Mouse (Mus musculus) MN1 (cell line): ENCODE measurements around the gene Pamr1.

Source experiments
- DNase-seq: peaks from one replicate; pipeline ENCODE4 v3.0.0-alpha.2; 2016; ENCODE audit warnings: low spot score

The Pamr1 gene

GRCm38 (mm10) chr2:102598911-102599721 lies 49.3 kb downstream of the Pamr1 start:
- DNase-seq: no peak

DNA sequence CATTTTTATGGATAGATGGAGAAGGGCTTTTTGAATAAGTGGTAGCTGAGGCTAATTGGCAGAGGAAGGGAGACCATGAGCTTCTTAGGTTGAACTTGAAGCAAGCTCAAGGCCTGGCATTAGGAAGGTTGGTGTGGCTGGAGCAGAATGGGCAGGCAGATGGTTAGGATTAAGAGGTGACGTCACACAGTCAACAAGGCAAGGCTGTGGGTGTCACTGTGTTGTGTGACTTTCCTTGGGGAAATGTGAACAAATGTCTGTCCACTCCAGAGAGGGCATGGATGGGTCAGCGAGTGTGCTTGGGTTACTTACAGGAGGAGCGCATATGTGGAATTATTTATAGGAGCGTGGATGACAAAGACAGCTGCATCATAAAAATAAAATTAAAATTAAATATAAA lies 50.7 kb downstream of the Pamr1 start:
- no peak for DNase-seq

GRCm38 (mm10) chr2:102610485-102610884 lies 60.7 kb downstream of the Pamr1 start:
- DNase-seq: no peak

GRCm38 (mm10) chr2:102616637-102617036 lies 66.8 kb downstream of the Pamr1 start:
- no peak for DNase-seq

DNA sequence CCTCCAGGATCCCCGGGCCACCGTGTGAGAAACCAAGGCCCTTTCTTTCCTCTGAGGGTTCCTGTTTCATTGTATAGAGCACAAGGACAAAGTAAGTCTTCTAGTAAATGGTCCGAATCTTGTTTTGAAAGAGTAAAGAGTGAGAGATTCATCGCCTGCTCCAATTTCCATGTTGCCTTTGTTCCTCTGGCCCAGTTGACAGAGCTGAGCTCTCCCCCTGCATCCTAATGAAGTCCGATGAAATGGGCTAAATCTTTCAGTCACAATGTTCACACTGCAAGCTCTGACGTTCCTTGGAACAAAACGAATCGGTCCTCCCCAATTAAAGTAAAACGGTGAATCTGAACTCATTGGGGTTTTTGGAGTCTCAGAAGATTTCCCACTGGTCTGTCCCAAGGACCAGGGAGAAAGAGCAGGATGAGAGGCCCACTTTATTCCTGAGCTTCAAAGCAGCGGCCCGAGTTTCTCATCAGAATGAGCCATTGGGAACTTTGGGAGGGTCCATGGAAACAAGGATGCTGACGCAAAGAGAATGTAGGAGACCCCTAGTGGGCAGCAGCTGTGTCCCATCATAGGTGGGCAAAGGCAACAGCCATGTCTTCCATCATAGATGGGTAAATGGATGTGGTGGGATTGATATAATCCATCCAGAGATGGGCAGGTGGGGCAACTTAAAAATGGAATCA lies 71.1 kb downstream of the Pamr1 start:
- no peak for DNase-seq

DNA sequence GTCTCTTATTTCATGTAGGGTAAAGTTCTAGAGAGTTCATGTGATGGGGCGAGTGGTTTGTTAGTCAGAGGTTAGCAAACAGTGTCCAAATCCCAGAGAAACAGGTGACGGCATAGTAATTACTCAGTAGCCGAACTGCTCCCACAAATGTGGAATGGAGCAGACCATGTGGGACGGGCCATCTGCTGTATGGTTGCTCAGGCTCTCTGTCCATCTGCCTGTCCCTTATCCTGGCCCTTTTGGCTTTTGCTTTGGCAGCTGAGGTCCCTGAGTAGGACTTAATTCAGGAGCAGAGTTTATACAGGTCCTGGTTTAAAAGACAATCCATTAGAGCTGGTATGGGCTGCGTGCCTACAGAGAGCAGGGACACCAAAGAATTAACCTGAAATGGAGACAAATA lies 72.4 kb downstream of the Pamr1 start:
- no peak for DNase-seq

DNA sequence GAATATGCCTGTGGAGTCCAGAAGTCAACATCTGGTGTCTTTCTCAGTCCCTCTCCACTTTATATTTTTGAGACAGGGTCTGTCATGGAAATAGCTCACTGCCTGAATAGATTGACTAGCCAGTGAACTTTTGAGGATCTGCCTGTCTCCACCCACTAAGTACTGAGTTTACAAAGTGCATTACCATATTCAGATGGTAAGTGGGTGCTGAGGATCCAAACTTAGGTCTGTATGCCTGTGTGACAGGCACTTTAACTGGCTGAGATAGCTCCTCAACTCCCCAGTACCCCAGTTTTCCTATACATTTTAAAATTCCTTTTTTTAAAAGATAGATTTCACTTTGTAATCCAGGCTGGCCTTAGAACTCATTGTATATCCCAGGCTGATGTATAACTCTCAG lies 73.1 kb downstream of the Pamr1 start:
- no peak for DNase-seq

DNA sequence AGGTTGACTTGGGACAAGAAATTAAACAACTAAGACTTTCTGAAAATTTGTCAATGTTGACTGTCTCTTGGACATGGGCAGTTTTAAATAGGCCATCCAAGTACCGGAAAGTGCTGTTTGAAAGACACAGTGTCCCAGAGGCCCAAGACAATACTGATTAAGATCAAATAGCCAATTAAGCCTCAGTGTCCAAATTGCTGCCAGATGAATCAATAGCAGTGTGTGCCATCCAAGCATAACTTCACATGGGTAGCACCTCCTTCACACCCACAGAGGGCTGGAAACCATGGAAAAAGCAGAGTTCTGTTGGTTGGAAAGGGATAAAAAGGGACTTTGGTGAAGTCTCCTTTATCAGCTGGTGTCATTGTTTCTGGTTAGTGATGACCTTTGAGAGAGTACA lies 74.7 kb downstream of the Pamr1 start:
- DNase-seq: no peak

DNA sequence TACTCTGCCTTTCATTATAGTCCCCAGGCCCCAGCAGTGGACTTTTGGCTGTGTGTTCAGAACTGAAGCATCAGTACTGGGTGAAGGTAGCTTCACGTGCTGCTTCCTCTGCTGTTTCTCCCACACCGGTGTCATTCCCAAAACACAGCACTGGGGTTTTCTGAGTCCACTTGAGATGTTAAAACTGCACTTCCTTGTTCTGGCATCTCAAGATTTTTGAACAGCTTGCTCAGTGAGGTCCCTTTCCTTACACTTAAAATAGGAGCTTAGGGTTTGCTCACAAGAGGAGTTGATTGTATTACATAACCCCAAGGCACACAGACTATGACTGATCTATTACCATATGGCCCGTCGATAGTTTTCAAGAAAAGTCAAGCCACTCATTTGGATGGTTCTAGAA lies 82.5 kb downstream of the Pamr1 start:
- no peak for DNase-seq

DNA sequence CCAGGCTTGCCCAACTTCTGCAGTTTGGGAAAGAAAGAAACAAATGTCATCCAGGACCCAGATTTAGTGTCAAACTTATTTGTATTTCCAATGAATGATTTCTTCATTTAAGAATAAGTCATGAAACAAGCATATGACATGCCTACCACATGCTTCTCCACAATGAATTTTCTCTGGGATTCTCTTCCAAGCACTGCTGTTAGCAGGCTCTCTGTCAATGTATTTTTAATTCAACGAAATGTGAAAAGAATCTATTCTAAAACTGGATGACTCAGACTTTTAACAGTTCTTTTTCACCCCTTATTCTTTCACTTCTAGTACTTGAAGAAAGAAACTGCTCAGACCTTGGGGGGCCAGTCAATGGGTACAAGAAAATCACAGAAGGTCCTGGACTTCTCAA lies 84.2 kb downstream of the Pamr1 start:
- no peak for DNase-seq

- DNase-seq: no peak
Measured at GRCm38 (mm10) chr2:102635523-102636060, 85.8 kb downstream of the Pamr1 start.

DNA sequence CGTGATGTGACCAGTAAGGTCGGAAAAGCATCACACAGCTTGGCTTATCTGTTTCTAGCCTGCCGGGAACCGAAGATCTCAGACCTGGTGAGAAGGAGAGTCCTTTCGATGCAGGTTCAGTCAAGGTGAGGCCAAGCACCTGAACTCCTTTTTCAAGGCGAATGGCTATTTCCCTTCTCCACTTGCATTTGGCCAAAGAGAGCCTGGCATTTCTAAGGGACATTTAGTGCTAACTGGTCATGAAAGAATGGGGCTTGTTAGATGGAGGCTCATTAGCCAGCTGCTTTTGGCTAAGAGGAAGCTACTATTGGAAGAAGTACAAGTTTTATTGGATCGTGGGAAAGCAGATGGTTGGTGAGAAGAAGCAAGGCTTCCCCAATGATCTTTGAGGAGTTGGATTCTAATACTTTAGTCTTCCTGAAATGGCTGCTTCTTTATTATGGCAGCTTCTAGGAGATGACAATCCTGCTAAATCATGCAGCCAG lies 86.3 kb downstream of the Pamr1 start:
- DNase-seq: no peak

DNA sequence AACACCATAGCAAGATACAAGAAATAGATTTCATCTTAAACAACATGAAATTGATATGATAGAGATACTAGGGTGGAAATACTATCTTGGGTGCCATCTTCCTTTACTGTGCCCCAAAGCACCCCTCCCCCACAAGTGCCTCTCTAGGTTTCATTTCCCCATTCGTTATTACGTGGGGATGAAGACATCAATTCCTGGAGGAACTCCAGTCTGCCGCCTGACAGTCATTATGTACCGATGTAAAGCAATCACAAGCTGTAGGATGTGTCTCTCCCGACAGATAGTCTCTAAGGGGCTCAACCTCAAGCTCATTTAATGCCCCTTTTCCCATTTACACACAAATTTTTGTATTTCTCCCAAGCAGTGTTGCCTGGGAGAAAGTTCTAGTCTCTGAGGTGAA lies 88.3 kb downstream of the Pamr1 start:
- DNase-seq: no peak

GRCm38 (mm10) chr2:102638690-102639089 lies 88.9 kb downstream of the Pamr1 start:
- no peak for DNase-seq

DNA sequence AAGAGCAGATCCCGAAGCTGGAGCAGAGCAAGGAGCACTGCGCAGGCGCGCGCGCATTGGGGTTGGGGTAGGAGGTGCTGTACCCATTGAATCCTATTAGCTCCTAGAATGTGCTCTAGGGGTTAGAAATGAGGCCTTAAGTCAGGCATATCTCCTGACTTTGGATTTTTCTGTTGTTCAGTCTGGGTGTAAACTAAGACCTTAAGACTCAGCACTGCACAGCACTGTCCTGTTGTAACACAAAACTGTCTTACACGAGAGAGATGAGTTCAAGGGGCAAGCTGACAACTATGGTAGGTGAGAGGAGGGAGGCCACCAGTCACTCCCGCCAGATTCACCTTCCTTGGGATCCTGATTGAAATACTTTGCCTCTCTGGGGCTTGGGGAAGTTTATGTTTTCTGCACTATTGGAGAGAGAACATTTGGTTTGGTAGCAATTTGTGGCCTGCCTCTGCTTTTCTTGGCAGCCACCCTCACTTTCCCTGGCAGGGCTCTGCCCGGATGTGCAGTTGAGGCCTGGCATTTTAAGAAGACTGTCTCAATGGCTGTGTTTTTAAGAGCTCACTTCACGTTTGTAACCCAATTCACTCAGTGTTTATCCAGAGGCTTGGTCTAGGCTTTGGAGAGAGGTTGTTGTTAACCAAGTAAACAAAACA lies 99.2 kb downstream of the Pamr1 start:
- DNase-seq: no peak

GRCm38 (mm10) chr2:102650322-102650721 lies 100.5 kb downstream of the Pamr1 start:
- no peak for DNase-seq

DNA sequence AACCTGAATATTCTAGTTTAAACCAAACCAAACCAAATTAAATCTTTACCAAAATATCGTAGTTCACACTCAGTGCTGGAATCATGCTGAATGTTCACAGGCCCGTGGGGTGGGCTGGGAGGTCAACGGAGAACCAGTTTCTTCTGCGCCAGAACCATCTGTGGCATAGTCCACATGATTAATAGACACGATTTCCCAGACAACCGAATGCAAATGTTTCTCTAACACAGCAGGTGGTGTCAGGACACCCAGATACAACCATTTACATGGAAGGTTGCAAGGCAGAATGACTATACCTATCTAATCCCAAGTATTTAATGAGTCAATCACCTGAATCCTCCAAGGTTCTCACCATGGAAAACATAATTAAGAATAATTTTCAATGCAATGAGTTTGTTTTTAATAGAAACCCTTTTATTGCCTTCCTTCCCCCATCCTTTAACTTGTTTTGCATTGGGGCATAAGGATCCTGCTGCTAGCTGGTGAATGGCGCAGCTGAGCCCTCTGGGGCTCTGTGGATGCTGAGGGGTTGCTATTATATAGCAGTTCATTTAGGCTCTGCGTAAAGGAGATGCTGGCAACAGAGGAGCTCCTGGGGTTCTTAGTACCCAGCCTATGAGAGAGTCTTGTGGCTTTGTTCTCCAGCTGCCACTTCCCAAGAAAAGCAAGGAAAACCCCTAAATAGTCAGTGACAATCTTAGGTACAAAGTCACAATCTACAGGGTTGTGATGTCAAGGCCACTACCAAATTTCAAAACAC lies 106.3 kb downstream of the Pamr1 start:
- DNase-seq: no peak

GRCm38 (mm10) chr2:102657726-102658125 lies 107.9 kb downstream of the Pamr1 start:
- DNase-seq: no peak

GRCm38 (mm10) chr2:102658163-102658660 lies 108.4 kb downstream of the Pamr1 start, which contains the start of gene Slc1a2:
Gene Slc1a2 (plus strand): TSS chr2:102658659.
- DNase-seq: no peak

DNA sequence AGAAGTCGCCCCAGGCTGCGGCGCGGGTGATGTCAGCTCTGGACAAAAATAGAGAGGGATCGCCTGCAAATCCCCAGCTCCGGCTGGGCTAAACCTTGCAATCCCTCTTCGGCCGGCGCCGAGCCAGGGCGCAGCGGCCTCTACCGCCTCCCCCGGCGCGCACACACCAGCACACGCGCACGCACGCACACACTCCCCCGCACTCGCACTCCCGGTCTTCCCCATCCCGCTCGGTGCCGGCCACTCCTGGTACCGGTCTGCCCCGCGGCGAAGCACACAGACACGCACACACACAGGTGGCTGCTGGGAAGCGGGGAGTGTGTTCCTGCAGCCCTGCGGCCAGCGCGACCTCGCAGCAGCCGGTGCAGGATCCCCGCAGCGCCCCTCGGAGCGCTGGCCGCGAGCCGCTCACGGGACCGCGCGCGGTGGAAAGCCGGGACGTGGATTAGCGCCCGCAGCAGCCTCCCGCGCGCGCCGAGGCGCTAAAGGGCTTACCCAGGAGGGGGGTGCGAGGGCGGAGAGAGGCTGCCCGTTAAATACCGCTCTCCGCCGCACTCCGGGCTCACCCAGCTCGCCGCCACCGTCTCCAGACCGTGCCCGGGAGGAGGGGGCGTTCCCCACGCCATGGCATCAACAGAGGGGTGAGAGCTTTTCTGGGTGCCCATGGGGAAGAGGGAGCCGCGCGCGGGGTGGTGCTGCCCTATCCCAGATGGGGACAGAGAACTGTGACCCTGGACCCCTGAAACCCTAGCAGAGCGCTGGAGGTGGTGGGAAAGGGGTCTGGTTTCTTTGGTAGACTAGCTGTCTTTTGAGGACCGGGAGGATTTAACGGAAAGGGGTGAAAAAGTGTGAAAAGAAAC lies 109.1 kb downstream of the Pamr1 start:
- no peak for DNase-seq

- no peak for DNase-seq
Measured at GRCm38 (mm10) chr2:102659521-102659830, 109.7 kb downstream of the Pamr1 start.
